Mouse (Mus musculus) midbrain, embryonic 14.5 days (tissue): ENCODE measurements around the gene Dab2. TPM values are rescaled to one million over a fixed set of nuclear protein-coding genes. Genes with fewer than 3 reads are reported as not detected.

Experiments
- ATAC-seq: fragments of 200-750 bp; cut with Nextera tagmentation; 2 replicates; pipeline ENCODE4 v1.8.0; 2017; ENCODE audit warnings: moderate number of reproducible peaks, moderate library complexity; ENCODE audit not compliant: low FRiP score, low TSS enrichment
- DNase-seq: peaks from one replicate; pipeline ENCODE4 v3.0.0-alpha.2; 2015
- H3K27ac ChIP-seq: fragments of 300-500 bp; sonication (generic); replicated peaks from 2 replicates; pipeline ENCODE4 v1.5.1; 2014; ENCODE audit warnings: mild to moderate bottlenecking, low read depth, low read length, moderate library complexity
- H3K27me3 ChIP-seq: fragments of 300-500 bp; sonication (generic); 2 replicates; pipeline ENCODE4 v1.6.1; 2014; ENCODE audit warnings: low read length, control low read depth, mixed read lengths; ENCODE audit not compliant: control insufficient read depth, insufficient read depth
- H3K36me3 ChIP-seq: fragments of 300-500 bp; sonication (generic); 2 replicates; pipeline ENCODE4 v1.6.1; 2014; ENCODE audit warnings: low read length, control low read depth; ENCODE audit not compliant: control insufficient read depth, insufficient read depth
- H3K4me1 ChIP-seq: fragments of 300-500 bp; sonication (generic); 2 replicates; pipeline ENCODE4 v1.6.1; 2014; ENCODE audit warnings: mild to moderate bottlenecking, antibody characterized with exemption, low read length, control low read depth; ENCODE audit not compliant: control insufficient read depth, insufficient read depth
- H3K4me2 ChIP-seq: fragments of 300-500 bp; sonication (generic); 2 replicates; pipeline ENCODE4 v1.6.1; 2014; ENCODE audit warnings: mild to moderate bottlenecking, low read length, moderate library complexity
- H3K4me3 ChIP-seq: fragments of 300-500 bp; sonication (generic); replicated peaks from 2 replicates; pipeline ENCODE4 v1.5.1; 2014; ENCODE audit warnings: low read depth, low read length
- H3K9ac ChIP-seq: fragments of 300-500 bp; sonication (generic); replicated peaks from 2 replicates; pipeline ENCODE4 v1.6.1; 2014; ENCODE audit warnings: mild to moderate bottlenecking, low read length, moderate library complexity
- H3K9me3 ChIP-seq: fragments of 300-500 bp; sonication (generic); 2 replicates; pipeline ENCODE4 v1.6.1; 2016; ENCODE audit warnings: low read length, control low read depth, mixed read lengths; ENCODE audit not compliant: control insufficient read depth
- WGBS: fragments of 180-500 bp; shearing (Covaris S2); extraction: QIAGEN DNeasy Blood & Tissue Kit; methylation state at CpG from one replicate; pipeline ENCODE4 v1.1.7; 2014; 5-methylcytosine and 5-hydroxymethylcytosine counted together
- polyA plus RNA-seq: library from polyadenylated mRNA; unstranded; fragments of >200 nt; fragmentation: Nextera tagmentation; extraction: Ambion mirVana; gene quantifications from 2 replicates; pipeline ENCODE4 v1.2.1, GENCODE M21; 2014

The Dab2 gene
- polyA plus RNA-seq, 1 experiment from 2014 or later: 26.2 TPM

GRCm38 (mm10) chr15:6376785-6377184, 77.2 kb downstream of the Dab2 start:
- no peaks in the 10 kb centered on the region for H3K4me1 ChIP-seq
- no peak for DNase-seq
- H3K27me3 ChIP-seq: no peaks in the 10 kb centered on the region
- H3K36me3 ChIP-seq: no peaks in the 10 kb centered on the region
- H3K4me3 ChIP-seq: no peak overlapping the region
- no peak overlapping the region for H3K9ac ChIP-seq
- 88% methylated on average over 11 of the region's 11 CpGs for WGBS
- H3K4me2 ChIP-seq: no peak overlapping the region
- H3K27ac ChIP-seq: no peak overlapping the region
- no peaks in the 10 kb centered on the region for H3K9me3 ChIP-seq
- ATAC-seq: no peak

- H3K4me1 ChIP-seq: no peaks in the 10 kb centered on the region
- no peaks in the 10 kb centered on the region for H3K9me3 ChIP-seq
- H3K4me3 ChIP-seq: no peak overlapping the region
- H3K36me3 ChIP-seq: no peaks in the 10 kb centered on the region
- whole genome bisulfite sequencing: 31% methylated on average over 6 of the region's 6 CpGs
- no peak for ATAC-seq
- DNase-seq: no peak
- no peak overlapping the region for H3K27ac ChIP-seq
- H3K27me3 ChIP-seq: no peaks in the 10 kb centered on the region
- no peak overlapping the region for H3K9ac ChIP-seq
- H3K4me2 ChIP-seq: no peak overlapping the region
Measured at GRCm38 (mm10) chr15:6384027-6384426, 84.4 kb downstream of the Dab2 start.

GRCm38 (mm10) chr15:6385241-6385640, 85.7 kb downstream of the Dab2 start:
- Histone ChIP-seq H3K4me3 (no peak overlapping the region), H3K27me3 (no peaks in the 10 kb centered on the region), H3K9me3 (no peaks in the 10 kb centered on the region), H3K4me1 (no peaks in the 10 kb centered on the region), H3K36me3 (no peaks in the 10 kb centered on the region), H3K9ac (no peak overlapping the region), H3K27ac (no peak overlapping the region), H3K4me2 (no peak overlapping the region)
- no peak for DNase-seq
- 28% methylated on average over 1 of the region's 1 CpGs for WGBS
- no peak for ATAC-seq

GRCm38 (mm10) chr15:6386159-6386951, 86.8 kb downstream of the Dab2 start:
- H3K9ac ChIP-seq: peak overlapping the region; percentile 40; the same call in 1 of the 2 replicates
- 3% methylated on average over 49 of the region's 49 CpGs for WGBS
- no peaks in the 10 kb centered on the region for H3K27me3 ChIP-seq
- no peaks in the 10 kb centered on the region for H3K36me3 ChIP-seq
- peak overlapping the region; percentile 90 for H3K4me2 ChIP-seq
- no peaks in the 10 kb centered on the region for H3K9me3 ChIP-seq
- no peaks in the 10 kb centered on the region for H3K4me1 ChIP-seq
- ATAC-seq: peak; percentile 89
- peak overlapping the region; percentile 53 for H3K4me3 ChIP-seq
- DNase-seq: peak; percentile 83
- H3K27ac ChIP-seq: no peak overlapping the region

GRCm38 (mm10) chr15:6386961-6387728, 87.6 kb downstream of the Dab2 start:
- Histone ChIP-seq H3K9me3 (no peaks in the 10 kb centered on the region), H3K36me3 (no peaks in the 10 kb centered on the region), H3K27ac (no peak overlapping the region), H3K4me3 (peak overlapping the region; percentile 53), H3K9ac (peak overlapping the region; percentile 20; the same call in 1 of the 2 replicates), H3K4me1 (no peaks in the 10 kb centered on the region), H3K4me2 (peak overlapping the region; percentile 90), H3K27me3 (no peaks in the 10 kb centered on the region)
- WGBS: 6% methylated on average over 19 of the region's 19 CpGs
- DNase-seq (peak; percentile 25), ATAC-seq (no peak)

GRCm38 (mm10) chr15:6387729-6388070, 88.1 kb downstream of the Dab2 start:
- Histone ChIP-seq H3K4me2 (peak overlapping the region; percentile 90), H3K27ac (no peak overlapping the region), H3K27me3 (no peaks in the 10 kb centered on the region), H3K9me3 (no peaks in the 10 kb centered on the region), H3K4me1 (no peaks in the 10 kb centered on the region), H3K36me3 (no peaks in the 10 kb centered on the region), H3K9ac (no peak overlapping the region), H3K4me3 (peak overlapping the region; percentile 53; the same call in 1 of the 2 replicates)
- WGBS: 16% methylated on average over 6 of the region's 6 CpGs
- DNase-seq: no peak
- ATAC-seq: no peak

GRCm38 (mm10) chr15:6388146-6388545, 88.6 kb downstream of the Dab2 start:
- H3K9me3 ChIP-seq: no peaks in the 10 kb centered on the region
- ATAC-seq: no peak
- H3K36me3 ChIP-seq: no peaks in the 10 kb centered on the region
- no peak overlapping the region for H3K4me2 ChIP-seq
- no peak overlapping the region for H3K27ac ChIP-seq
- 0 out of 2 replicates have a peak overlapping the region, but pooled peaks have one; percentile 53 for H3K4me3 ChIP-seq
- H3K9ac ChIP-seq: no peak overlapping the region
- H3K4me1 ChIP-seq: no peaks in the 10 kb centered on the region
- no peak for DNase-seq
- WGBS: 68% methylated on average over 3 of the region's 3 CpGs
- H3K27me3 ChIP-seq: no peaks in the 10 kb centered on the region

- no peaks in the 10 kb centered on the region for H3K9me3 ChIP-seq
- no peaks in the 10 kb centered on the region for H3K4me1 ChIP-seq
- no peak overlapping the region for H3K4me3 ChIP-seq
- no peak overlapping the region for H3K4me2 ChIP-seq
- WGBS: 88% methylated on average over 7 of the region's 7 CpGs
- DNase-seq (no peak), ATAC-seq (no peak)
- H3K27ac ChIP-seq: no peak overlapping the region
- no peaks in the 10 kb centered on the region for H3K36me3 ChIP-seq
- H3K9ac ChIP-seq: no peak overlapping the region
- H3K27me3 ChIP-seq: no peaks in the 10 kb centered on the region
Measured at GRCm38 (mm10) chr15:6388631-6389030, 89.0 kb downstream of the Dab2 start.
